Mouse (Mus musculus): Measurements from ENCODE around the gene Usp7.

Gene Usp7

DNA sequence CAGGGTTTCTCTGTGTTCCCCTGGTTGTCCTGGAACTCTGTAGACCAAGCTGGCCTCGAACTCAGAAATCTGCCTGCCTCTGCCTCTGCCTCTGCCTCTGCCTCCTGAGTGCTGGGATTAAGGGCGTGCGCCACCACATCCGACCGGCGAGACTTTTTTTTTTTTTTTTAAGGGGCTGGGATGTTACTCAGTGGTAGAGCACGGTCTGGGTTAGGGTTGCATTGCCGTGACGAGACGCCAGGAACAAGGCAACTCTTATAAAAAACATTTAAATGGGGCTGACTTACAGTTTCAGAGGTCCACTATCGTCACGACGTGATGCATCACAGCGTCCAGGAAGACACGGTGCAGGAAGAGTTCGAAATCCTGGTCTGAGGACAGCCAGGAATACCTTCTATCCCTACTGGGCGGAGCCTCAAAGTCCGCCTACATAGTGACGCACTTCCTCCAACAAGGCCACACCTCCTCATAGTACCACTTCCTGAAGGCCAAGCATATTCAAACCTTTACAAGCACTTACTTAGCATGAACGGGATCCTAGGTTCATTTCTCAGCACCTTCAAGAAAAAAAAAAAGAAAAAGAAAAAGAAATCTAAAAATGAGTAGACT lies at the start of gene Usp7:
Gene Usp7 (minus strand): TSS at position 360 of the 609 bp plus-strand sequence.
- DNase-seq: no peak

DNA sequence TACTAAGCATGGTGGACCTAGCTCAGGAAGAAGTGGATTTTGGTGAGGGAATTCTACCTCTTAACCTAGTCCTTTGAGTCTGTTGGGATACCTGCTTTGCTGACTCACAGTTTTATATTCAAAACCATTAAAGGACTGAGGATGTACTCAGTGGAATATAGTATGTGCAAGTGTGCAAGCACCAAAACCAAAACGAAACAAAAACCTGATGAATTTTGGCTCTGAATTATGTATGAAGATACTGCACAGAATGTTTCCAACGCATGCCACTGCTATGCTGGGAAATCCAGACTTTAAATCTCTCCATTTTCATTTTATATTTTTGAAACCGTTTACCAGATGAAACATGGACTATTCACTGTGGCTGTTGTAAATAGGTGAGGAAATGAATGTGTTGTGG lies 48.4 kb upstream of the Usp7 start:
- no peak for DNase-seq

DNA sequence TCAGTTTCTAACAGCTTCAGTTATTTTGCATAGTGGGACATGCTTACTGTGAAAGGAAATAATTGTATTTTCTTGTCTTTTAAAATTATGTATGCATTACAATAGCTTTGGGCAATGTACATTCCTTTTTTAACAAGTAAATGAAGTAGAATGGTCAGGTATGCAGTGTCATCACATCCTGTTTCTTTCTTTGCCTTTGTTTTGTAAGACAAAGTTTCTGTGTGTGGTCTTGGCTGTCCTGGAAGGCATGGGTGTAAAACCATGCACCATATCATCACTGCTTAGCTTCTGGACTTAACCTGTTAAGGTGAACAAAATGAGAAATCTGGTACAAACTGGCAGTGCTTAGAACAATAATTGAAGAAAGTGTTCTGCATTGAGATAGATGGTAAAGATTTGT lies 46.8 kb upstream of the Usp7 start:
- DNase-seq: no peak

DNA sequence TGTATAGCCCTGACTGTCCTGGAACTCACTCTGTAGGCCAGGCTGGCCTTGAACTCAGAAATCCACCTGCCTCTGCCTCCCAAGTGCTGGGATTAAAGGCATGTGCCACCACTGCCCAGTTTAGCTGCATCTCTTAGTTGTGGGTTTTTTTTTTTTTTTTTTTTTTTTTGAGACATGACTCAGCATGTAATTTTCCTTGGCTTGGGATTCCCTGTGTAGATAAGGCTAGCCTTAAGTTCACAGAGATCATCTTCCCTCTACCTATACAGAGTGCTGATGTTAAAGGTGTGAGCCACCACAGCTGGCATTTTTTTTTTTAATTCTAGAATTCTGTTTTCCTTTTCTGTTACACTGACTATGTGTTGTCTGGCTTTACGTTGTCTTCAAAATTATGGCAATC lies 45.5 kb upstream of the Usp7 start:
- DNase-seq: no peak

DNA sequence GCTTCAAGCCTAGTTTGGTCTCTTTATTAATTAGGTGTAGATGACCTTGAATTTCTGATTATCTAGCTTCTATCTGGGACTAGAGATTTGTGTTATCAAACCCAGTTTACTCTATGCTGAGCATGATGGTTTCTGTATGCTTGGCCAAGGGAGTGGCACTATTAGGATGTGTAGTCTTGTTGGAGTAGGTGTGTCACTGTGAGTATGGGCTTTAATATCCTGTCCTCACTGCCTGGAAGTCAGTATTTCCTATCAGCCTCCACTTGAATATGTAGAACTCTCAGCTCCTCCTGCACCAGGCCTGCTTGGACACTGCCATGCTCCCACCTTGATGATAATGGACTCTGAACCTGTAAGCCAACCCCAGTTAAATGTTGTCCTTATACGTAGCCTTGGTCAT lies 44.8 kb upstream of the Usp7 start:
- no peak for DNase-seq

DNA sequence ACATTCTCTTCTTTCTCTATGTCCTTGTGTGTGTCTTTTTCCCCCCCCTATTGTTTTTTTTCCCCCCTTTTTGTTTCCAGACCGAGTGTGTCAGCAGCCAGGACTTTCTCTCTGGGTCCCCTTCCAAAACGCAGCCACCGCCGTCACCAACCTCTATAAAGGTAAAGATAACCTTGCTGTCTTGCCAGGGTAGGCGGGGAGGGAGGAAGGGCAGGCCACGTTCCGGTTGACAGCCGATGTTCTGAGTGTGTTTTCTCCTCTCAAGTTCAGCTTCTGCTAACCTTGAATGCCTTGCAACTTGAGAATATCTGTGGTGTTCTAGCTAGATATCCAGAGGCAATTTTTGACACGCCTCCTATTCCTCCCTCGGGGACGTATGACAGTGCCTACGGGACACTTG lies 39.1 kb upstream of the Usp7 start:
- no peak for DNase-seq

DNA sequence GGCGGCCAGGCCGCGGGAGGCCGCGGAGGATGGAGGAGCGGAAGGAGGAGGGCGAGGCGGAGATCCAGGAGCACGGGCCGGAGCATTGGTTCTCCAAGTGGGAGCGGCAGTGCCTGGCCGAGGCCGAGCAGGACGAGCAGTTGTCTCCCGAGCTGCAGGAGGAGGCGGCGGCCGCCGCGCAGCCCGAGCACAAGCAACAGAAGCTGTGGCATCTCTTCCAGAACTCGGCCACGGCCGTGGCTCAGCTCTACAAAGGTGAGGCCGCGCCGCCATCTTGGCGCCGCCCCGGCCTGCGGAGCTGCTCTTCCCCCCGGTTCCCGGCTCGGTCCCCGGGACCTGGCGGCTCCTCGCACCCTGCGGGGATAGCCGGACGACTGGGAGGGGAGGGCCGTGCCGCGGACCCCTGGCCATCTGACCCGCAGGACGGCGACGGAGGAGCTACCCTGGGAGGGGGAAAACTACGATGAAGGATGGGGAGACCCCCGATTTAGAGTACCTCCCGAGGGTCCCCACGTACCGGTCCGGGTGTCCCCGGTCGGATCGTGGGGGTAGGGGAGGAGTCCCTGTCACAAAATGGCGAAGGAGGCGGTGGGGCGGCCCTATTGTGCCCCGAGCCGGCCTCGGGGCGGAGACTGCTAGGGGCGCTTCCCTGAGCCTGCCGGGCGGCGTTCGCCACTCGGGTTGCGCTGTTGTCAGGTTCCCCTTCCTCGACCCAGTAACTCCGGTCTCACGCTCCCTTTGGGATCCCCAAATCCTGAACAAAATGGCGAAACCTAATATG lies 38.5 kb upstream of the Usp7 start:
- DNase-seq: peak; percentile 59

DNA sequence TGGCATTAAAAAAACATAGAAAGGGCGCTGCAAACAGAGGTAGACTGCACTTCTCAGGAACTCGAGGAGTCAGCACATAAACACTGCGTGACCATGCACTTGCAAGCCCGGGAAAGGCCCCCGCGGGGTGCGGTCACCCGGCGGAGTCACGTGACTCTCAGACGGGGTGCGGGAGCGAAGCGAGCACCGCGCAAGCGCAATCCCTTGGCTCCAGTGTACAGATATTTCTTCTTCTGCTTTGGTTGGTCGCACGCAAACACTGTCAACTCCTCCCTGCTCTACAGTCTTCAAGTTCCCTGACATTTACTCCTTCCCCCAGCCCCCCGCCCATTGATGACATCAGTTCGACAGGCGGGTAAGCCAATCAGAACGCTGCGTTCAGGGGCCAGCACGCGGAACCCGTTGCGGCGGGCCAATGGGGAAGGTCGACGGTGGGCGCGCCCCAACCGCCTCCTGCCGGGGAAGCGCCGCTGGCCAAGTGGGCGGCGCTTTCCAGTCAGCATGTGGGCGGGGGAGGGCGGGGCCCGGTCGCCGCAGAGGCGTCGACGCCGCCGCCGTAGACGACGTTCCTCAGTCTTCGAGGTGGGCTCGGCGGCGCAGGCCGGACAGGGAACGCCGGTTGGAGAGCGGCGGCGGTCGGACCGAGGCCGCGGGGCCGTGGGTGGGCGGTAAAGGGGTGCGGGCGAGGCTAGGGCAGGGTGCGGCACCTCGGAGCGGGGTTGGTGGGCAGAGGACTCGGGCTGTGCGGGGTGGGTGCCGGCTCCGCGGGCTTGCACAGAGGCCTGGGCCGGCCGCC lies 37.7 kb upstream of the Usp7 start, which contains the start of gene 1810013L24Rik:
Gene 1810013L24Rik (plus strand): TSS at position 537 of the 796 bp plus-strand sequence.
- peak; percentile 99 for DNase-seq

DNA sequence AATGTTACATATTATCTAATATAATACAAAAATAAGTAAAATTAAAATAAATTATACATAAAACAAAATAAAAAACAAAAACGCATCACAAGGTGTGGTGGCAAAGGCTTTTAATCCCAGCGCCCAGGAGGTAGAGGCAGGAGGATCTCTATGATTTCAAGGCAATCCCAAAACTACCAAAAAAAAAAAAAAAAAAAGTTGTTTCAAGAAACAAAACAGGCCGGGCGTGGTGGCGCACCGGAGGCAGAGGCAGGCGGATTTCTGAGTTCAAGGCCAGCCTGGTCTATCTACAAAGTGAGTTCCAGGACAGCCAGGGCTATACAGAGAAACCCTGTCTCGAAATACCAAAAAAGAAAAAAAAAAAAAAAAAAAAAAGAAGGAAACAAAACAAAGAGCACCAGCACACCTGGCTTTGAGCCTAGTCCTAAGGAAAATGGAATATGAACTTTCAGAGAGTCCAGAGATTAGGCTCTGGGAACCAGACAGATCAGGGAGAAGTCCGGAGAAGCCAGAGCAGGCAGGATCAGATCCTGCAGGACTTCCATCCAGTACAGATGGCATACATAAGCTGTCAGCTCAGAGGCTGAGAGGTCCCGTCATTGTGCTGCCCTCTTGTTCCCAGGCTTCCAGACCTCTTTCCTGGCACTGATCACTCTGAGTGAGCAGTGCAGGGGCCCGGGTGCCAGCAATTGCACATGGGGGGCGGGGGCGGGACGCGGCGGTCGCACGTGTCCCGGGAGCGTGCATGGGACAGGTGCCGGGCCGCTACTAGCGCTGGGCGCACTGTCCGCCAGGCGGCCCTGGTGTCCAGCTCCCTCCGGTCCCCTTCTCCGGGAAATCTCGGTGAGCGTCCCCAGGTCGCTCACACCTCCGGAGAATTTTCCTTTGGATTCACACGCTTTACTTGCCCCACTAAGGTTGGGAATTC lies 36.8 kb upstream of the Usp7 start:
- DNase-seq: no peak

DNA sequence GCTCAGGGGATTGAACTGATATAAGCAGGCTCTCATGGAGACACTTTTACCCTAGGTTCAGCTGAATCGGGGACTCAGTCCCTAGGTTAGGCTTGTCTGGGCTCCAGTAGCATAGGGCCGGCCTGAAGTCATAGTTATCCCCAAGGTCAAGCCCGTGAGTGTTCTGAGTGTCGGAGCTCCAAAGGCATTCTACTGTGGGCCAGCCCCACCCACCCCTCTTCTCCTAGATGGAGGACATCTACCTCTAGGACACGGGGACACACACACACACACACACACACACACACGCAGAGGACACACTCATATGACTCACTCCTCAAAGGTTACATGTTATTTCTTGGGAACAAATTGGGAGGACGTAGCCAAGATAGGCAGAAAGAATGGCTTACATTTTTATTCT lies 35.3 kb upstream of the Usp7 start:
- no peak for DNase-seq

DNA sequence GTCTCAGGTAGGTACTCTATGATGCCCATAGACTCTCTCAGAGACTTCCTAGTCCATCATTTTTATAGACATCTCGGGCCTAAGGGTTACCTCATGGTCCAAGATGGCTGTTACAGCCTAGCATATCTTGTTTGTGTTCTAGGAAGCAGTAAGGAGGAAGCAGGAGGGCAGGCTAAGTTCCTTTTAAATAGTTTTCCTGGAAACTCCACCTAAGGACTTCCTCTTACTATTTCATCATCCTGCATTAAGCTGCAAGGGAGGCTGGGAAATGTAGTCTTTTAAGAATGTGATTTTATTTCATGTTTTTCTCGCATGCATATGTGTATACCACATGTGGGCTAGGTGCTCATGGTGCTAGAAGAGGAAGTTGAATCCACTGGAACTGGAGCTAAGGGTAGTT lies 31.6 kb upstream of the Usp7 start:
- DNase-seq: no peak

DNA sequence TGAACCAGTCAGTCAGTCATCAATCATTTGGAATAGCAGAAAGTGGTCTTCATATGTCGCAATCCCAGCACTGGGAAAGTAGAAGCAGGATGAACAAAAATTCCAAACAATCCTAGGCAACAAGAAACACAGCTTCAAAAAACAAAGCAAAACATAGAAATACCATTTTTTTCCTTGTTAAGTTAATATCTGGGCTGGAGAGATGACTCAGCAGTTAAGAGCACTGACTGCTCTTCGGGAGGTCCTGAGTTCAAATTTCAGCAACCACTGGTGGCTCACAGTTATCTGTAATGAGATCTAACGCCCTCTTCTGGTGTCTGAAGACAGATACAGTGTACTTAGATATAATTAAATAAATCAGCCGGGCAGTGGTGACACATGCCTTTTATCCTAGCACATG lies 30.5 kb upstream of the Usp7 start:
- DNase-seq: no peak

DNA sequence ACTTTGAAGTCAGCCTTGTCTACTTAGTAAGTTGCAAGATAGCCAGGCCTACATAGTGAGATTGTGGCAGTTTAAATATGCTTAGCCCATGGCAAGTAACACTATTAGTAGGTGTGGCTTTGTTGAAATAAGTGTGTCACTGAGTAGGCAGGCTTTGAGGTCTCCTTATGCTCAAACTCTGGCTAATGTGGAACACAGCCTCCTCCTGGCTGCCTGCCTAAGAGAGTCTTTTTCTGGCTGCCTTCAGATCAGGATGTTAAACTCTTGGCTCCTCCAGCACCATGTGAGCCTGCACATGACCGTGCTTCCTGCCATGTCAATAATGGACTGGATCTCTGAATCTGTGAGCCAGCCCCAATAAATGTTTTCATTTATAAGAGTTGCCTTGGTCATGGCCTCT lies 29.3 kb upstream of the Usp7 start:
- DNase-seq: peak; percentile 80

DNA sequence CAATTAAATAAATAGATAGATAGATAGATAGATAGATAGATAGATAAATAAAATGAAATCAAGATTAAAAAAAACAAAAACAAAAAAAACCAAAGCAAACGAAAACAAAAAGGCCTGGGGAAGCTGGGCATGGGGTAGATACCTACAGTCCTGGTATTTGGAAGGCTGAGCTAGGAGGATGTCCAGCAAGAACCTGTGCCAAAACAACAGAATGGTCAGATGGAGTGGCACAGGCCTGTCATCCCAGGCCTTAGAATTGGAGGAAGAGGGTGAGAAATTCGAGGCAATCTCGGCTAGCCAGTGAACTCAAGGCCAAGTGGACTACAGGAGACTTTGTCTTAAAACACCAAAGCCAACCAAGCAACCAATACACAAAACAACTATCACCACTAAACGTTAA lies 25.8 kb upstream of the Usp7 start:
- no peak for DNase-seq

DNA sequence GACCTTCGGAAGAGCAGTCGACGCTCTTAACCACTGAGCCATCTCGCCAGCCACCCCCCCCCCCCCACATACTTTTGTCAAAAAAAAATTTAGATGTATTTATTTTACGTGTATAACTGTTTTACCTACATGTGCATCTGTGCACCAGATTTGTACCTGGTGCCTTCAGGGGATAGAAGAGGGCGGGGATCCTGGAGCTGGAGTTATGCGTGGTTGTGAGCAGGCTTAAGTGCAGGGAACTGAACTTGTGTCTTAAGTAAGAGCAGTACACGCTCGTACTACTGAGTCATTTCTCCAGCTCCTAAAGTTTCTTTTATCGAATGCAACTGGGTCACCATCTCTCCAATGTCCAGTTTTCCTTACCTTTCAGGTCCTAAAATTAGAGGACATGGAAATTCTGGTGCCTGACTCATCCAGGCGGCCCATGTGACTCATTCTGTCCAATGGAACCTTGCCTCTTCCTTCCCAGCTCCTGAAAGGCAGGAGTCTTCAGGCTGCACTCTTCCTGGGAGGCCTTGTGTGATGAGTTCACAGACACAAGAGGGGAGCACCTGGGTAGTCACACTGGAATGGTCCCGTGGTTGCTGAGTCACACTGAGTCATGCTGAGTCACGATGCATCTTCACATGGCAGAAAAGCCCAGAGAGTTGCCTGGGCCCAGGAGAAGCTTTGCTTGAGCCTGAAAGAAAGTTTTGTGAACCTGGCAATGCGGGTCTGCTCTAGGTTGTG lies 18.5 kb upstream of the Usp7 start:
- DNase-seq: peak; percentile 55

DNA sequence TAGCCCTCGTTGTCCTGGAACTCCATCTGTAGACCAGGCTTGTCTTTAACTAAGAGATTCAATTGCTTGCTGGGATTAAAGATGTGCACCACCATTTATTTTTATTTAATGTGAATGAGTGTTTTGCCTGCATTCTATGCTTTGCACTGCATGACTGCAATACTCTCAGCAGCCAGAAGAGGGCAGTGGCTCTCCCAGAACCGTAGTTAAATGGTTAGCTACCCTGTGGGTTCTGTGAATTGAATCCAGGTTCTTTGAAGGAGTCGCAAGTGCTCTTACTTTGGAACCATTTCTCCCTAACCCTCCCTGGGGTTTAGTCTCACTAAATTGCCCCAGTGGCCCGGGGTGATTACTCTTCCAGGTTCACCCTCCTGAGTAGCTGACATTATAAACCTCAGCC lies 14.6 kb upstream of the Usp7 start:
- no peak for DNase-seq

DNA sequence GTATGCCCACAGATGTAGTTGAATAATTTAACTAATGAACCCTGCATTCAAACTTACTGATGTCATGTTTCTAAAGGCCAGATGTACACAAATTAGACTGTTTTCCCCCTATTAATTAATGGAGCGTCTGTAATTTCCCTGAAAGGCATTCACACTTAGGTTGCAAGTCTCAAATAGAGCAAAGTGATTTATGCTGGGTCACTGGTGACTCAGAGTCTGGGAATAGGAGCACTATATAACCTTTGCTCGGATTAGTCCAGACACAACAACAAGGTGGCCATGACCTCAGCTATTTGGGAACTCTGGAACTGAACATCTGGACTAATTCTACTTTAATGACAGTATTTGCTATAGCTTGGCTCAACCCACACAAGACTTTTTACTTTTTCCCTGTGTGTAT lies 3.8 kb upstream of the Usp7 start:
- no peak for DNase-seq

DNA sequence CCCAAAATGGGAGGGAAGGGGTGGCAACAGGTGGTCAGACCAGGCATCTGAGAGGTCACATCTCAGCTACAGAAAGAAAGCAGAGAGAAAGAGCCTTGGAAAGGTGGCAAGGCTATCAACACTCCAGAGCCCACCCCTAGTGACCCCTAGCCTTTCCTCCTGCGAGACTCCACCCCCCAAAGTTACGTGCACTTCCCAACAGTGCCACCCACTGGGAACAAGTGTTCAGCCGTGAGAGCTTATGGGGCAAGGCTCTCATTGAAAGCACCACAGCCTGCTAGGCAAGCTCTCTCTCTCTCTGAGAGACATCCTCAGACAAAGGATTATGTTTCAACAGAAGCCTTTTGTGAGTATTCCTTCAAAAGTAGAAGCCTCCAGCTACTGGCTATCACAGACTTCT lies 2.8 kb upstream of the Usp7 start:
- DNase-seq: no peak

DNA sequence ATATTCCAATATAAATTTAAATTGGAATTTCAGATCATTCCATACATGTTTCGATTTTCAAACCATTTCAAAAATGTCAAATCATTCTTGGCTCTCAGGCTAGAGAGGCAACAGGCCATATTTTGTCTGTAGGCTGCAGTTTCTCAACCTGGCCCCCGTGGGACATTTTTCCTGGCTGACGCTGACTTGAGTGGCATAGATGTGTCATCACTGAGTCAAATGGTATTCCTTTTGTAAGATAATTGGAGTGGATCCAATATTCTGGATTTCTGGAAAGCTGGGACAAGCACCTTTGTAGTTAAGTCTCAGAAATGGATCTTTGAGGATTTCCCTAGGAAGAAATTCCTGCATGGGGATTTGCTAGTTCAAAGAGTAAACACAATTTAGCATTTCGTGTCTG lies 1.2 kb downstream of the Usp7 start:
- no peak for DNase-seq

DNA sequence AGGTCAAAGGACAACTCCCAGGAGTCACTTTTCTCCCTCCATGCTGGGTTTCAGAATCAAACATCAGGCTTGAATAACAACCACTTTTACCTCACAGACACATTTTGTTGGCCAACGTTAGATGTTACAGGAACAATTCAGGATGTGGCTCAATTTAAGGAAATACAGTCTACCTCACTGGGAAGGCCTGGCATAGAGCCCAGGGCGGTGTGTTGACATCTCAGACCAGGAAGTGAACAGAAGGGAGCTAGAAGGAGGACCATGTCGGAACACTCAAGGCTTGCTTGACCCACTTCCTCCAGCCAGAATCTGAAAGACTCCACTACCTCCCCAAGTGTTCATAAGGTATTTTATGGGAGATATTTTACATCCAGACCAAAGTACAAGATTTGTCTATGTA lies 7.4 kb downstream of the Usp7 start:
- no peak for DNase-seq

DNA sequence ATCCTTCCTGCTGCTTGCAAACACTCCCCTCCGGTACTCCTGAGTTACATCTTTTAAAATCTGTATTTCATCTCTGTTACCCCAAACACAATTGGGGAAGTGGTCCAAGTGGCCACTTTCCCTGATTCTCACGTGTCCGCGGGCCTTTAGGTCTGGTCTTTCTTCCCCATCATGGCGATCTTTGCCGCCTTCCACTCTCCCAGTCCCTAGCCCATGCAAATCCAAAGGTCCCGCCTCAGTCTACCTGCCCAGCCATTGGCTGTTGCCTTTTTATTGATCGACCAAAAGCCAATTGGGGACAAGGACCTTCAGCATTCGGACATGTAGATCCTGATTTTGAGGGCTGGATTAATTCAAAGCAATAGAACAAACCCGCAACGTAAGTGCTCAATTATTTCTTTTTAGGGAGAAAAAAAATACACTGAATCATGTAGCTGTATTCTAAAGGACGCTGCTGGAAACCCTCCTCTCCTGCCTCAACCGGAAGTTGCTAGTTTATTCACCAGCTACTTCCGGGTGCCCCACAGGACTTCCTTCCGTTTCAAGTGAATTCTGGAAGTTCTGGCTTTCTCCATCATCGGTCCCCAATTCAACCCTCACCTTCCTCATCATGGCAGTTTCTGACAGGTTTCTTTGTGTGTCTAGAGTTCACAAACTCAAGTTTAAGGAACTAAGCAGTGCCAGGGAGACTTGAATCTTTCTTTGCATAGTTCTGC lies 8.8 kb downstream of the Usp7 start:
- DNase-seq: no peak

All from right cerebral cortex, adult 18-20 months (tissue).